ENCODE assay signal across 8 mouse cellular contexts in the genomic region with DNA sequence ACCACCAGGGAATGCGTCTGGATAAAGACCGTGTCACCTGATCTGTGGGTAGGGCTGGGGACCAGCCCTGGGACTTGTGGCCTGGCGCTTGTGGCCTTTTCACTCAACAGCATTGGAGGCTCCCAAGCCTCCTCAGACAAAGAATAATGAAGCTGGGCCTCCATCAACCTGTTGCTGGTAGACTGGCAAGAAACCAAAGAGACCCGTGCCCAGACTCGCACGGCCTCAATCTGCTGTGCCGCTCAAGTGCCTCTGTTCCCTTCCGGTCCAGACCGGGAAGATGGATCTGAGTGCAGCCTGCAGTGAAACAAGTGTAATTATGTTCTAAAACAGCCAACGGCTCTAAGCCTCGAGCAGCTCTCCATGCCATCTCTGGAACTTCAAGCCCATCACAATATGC. TPM values are rescaled to one million over a fixed set of nuclear protein-coding genes. Genes with fewer than 3 reads are reported as not detected.
DNase-seq lines count a peak whose midpoint lies in the region; ATAC-seq and TF ChIP-seq lines count a peak whose summit lies in the region.

No protein-coding gene starts in this region.

- intact Hi-C loops in gastrocnemius, adult 2 months (cut with DNase I) = no loop called here

- no peak for DNase-seq in gastrocnemius, adult 2 months
- no peak for DNase-seq in gastrocnemius, adult 18-20 months (ENCODE audit: low spot score)
- no peak for DNase-seq in G1E (ENCODE audit: low spot score)
- DNase-seq in heart, postnatal 0 days (ENCODE audit: low spot score) = no peak
- no peak for DNase-seq in liver, postnatal 0 days
- DNase-seq in urinary bladder, postnatal 14 days (ENCODE audit: low spot score) = no peak

- ATAC-seq in G1E (ENCODE audit: extremely low read depth, insufficient number of reproducible peaks, low FRiP score, poor library complexity, severe bottlenecking) = no peak
- no peak for ATAC-seq in heart, postnatal 0 days (ENCODE audit: insufficient read depth, low read depth)
- no peak for ATAC-seq in liver, postnatal 0 days
- no peak for ATAC-seq in monocyte, adult 5-6 weeks (replicated peaks; ENCODE audit: insufficient number of reproducible peaks, low FRiP score, low TSS enrichment, poor library complexity, severe bottlenecking)
- no peak for ATAC-seq in granulocyte monocyte progenitor cell, adult 5-6 weeks (replicated peaks; ENCODE audit: poor library complexity, severe bottlenecking)

- peaks cover 58% of the 10 kb centered on the region for H3K36me3 ChIP-seq in G1E (replicated peaks)
- H3K36me3 ChIP-seq in heart, postnatal 0 days (replicated peaks; ENCODE audit: control insufficient read depth, insufficient read depth, low read length) = 0 out of 2 replicates have a peak, but pooled peaks cover 3% of the 10 kb centered on the region
- H3K36me3 ChIP-seq in liver, postnatal 0 days (replicated peaks; ENCODE audit: insufficient read depth, low read length) = no peaks in the 10 kb centered on the region

- peak overlapping the region; percentile 95 for H3K27ac ChIP-seq in gastrocnemius, adult 2 months
- peak overlapping the region; percentile 69 for H3K27ac ChIP-seq in heart, postnatal 0 days (ENCODE audit: low read depth)
- 0 out of 2 replicates have a peak overlapping the region, but pooled peaks have one; percentile 56 for H3K27ac ChIP-seq in liver, postnatal 0 days (ENCODE audit: low read depth)

- H3K4me3 ChIP-seq in gastrocnemius, adult 2 months = peak overlapping the region; percentile 75
- peak overlapping the region; percentile 41; the same call in 1 of the 2 replicates for H3K4me3 ChIP-seq in G1E (ENCODE audit: low read depth, low read length)
- H3K4me3 ChIP-seq in heart, postnatal 0 days (ENCODE audit: low read depth, low read length) = no peak overlapping the region
- no peak overlapping the region for H3K4me3 ChIP-seq in liver, postnatal 0 days (ENCODE audit: low read depth, low read length)

- 37% methylated on average over 11 of the region's 11 CpGs for WGBS in heart, postnatal 0 days
- 68% methylated on average over 11 of the region's 11 CpGs for WGBS in liver, postnatal 0 days (ENCODE audit: insufficient replicate concordance)

- H3K9ac ChIP-seq in heart, postnatal 0 days (replicated peaks; ENCODE audit: low read depth, low read length) = no peak overlapping the region
- H3K9ac ChIP-seq in liver, postnatal 0 days (replicated peaks) = no peak overlapping the region

- TF ChIP-seq CTCF in gastrocnemius, adult 2 months (IDR thresholded peaks at IDR 0.05) = no peak
- TF ChIP-seq CTCF in G1E (IDR thresholded peaks at IDR 0.05; ENCODE audit: low read depth, low read length) = no peak
- TF ChIP-seq CTCF in heart, postnatal 0 days (IDR thresholded peaks at IDR 0.05; ENCODE audit: low read depth) = no peak
- no peak for TF ChIP-seq CTCF in liver, postnatal 0 days (IDR thresholded peaks at IDR 0.05; ENCODE audit: low read depth)

- peak overlapping the region; percentile 78 for H3K4me2 ChIP-seq in heart, postnatal 0 days (ENCODE audit: low read depth, low read length)
- no peak overlapping the region for H3K4me2 ChIP-seq in liver, postnatal 0 days (ENCODE audit: low read depth, low read length)

- H3K4me1 ChIP-seq in G1E (ENCODE audit: insufficient read depth, low read depth, low read length) = peaks cover 68% of the 10 kb centered on the region
- peaks cover 72% of the 10 kb centered on the region for H3K4me1 ChIP-seq in heart, postnatal 0 days (ENCODE audit: control insufficient read depth, insufficient read depth)
- H3K4me1 ChIP-seq in liver, postnatal 0 days (ENCODE audit: insufficient read depth) = peaks cover 51% of the 10 kb centered on the region

- H3K9me3 ChIP-seq in G1E (replicated peaks) = no peaks in the 10 kb centered on the region
- H3K9me3 ChIP-seq in heart, postnatal 0 days (replicated peaks; ENCODE audit: control insufficient read depth, low read length) = no peaks in the 10 kb centered on the region
- no peaks in the 10 kb centered on the region for H3K9me3 ChIP-seq in liver, postnatal 0 days (ENCODE audit: low read length)

- no peaks in the 10 kb centered on the region for H3K27me3 ChIP-seq in G1E (ENCODE audit: insufficient read depth, low read length)
- H3K27me3 ChIP-seq in heart, postnatal 0 days (ENCODE audit: control insufficient read depth, insufficient read depth, low read length) = no peaks in the 10 kb centered on the region
- no peaks in the 10 kb centered on the region for H3K27me3 ChIP-seq in liver, postnatal 0 days (ENCODE audit: insufficient read depth, low read length)

- TF ChIP-seq EP300 in heart, postnatal 0 days (IDR thresholded peaks at IDR 0.05; ENCODE audit: low read depth) = no peak
- TF ChIP-seq EP300 in liver, postnatal 0 days (IDR thresholded peaks at IDR 0.05; ENCODE audit: low read depth) = no peak

RNA-seq across cellular contexts. Expression of gene Vgll4, which starts 52.7 kb away (rescaled TPM):
- total RNA-seq in gastrocnemius, adult 2 months (2021) = 10 to 100 TPM; 16.7 to 25.6 TPM
- total RNA-seq in gastrocnemius, adult 18-20 months (2021) = 10 to 100 TPM; 11.7 to 19.0 TPM
- total RNA-seq in G1E (2014; fragmentation: Nextera tagmentation) (22.9 and 33.3 TPM in 2 replicates), G1E (2017) (34.6 and 35.0 TPM in 2 replicates)
- polyA plus RNA-seq in G1E (2012) = 39.4 and 40.7 TPM in 2 replicates
- 50.9 and 52.2 TPM in 2 replicates for total RNA-seq in heart, postnatal 0 days (2014; rRNA removed; ENCODE audit: low replicate concordance)
- 38.8 and 41.5 TPM in 2 replicates for polyA plus RNA-seq in heart, postnatal 0 days (2015; fragmentation: Nextera tagmentation; extraction: Ambion mirVana)
- 11.9 and 14.7 TPM in 2 replicates for polyA plus RNA-seq in liver, postnatal 0 days (2015; fragmentation: Nextera tagmentation; extraction: Ambion mirVana)
- 67.3 to 111 TPM (median 88.1 TPM) in 3 replicates for total RNA-seq in monocyte, adult 5-6 weeks (2017)
- total RNA-seq in granulocyte monocyte progenitor cell, adult 5-6 weeks (2014; fragmentation: Nextera tagmentation) = 14.0 and 16.5 TPM in 2 replicates
- total RNA-seq in granulocyte monocyte progenitor cell, adult 5-6 weeks (2017) = 16.9 and 22.8 TPM in 2 replicates

Comparison
In these comparisons a context has a peak if more than half of its experiments do, and no peak if none do; other contexts are left out.
1. H3K4me3 ChIP-seq: peak in gastrocnemius, adult 2 months (single experiment) and G1E (single experiment); none in heart, postnatal 0 days (single experiment) and liver, postnatal 0 days (single experiment).
2. Peak in every context shown above with its lines, with median percentiles within 50 percentile points of each other: H3K27ac ChIP-seq.